Mouse (Mus musculus): ENCODE data around the gene Prss44.

- TF ChIP-seq USF1 (IDR thresholded peaks at IDR 0.05; ENCODE audit: low read depth, low read length) (no peak), CTCF (conservative IDR thresholded peaks at IDR 0.05 in 1 of 2, IDR thresholded peaks at IDR 0.05 in 1 of 2; ENCODE audit: low read depth in 2 of 2, low read length in 2 of 2) (no peak), MAFK (IDR thresholded peaks at IDR 0.05; ENCODE audit: insufficient replicate concordance, low read length) (no peak), ELF1 (IDR thresholded peaks at IDR 0.05; ENCODE audit: low read depth, low read length) (no peak)
These were observed 30.4 kb downstream of the Prss44 start, which contains the start of gene Prss46 for GRCm38 (mm10) chr9:110844206-110844605.
